Mouse (Mus musculus): Measurements from ENCODE around the gene Pfdn5.

Pfdn5 gene

DNA sequence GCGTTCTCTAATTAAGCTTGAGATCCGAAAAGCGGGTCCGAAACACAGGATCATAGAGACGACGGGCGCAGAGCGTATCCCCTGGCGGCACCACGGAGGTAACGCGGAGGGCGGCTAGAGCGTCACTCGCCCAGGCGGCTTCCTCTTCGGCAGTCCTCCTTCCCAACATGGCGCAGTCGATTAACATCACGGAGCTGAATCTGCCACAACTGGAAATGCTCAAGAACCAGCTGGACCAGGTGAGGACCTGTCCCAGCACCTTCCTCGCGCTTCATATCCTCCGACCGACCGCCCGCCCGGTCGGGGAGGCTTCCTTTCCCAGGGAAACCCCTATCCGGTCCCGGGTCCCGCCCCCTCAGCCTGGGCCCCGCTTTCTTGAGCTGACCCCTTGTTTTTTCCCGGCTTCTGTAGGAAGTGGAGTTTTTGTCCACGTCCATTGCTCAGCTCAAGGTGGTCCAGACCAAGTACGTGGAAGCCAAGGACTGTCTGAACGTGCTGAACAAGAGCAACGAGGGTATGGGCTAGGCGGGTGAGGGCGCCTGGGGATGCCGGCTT, at the start of gene Pfdn5:
Pfdn5 (plus strand) TSS at position 95 of the 555 bp plus-strand sequence.
- peak; percentile 91 for DNase-seq (ENCODE audit: low spot score)

DNA sequence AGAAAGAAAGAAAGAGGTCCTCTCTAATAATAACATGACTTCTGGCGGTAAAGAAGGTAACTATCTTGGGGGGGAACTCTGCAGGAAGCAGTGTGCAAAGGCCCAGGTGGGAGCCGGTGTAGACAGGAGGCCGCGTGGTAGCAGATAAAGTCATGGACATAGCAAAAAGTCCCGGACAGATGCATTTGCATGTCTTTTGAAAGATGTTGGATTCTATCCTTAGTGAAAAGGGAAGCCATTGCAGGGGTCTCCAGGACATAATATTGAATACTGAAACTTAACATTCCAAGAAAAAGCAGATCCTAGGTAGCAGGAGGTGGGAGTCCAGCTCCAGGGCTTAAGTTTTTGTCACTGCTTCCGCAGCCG, 47.2 kb upstream of the Pfdn5 start:
- no peak for DNase-seq (ENCODE audit: low spot score)

DNA sequence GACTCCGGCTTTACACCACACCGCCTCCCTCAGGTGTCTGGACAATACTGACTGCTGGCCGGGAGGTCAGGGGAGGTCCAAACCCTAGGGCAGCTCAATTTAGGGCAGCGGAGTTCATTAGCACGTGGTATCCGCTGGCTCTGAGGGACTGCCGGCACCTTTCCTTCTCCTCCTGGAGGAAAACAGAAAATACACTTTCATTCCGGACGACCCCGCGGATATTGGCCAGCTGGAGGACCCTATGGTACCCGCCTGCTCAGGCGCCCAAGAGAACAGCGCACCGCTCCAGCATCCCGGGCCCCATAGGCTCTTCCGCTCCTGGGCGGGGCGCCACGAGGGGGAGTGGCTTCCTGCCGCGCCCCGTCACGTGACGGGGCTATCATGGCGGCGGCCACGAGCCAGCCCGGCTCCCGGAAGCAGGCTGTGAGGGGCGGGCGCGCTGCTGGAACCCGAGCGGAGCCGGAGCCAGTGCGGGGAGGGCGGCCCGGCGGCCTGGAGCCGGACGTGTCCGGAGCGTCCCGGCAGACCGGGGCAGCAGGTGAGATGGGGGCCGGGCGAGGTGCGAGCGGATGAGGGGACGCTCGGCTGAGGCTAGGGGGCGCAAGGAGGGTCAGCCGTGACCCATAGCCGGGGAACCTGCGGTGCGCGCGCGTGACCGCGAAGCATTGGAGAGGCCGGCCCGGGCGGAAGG, 46.7 kb upstream of the Pfdn5 start, which contains the start of gene Mfsd5:
Mfsd5 (plus strand) TSS at position 363 of the 691 bp plus-strand sequence.
- peak; percentile 97 for DNase-seq (ENCODE audit: low spot score)

DNA sequence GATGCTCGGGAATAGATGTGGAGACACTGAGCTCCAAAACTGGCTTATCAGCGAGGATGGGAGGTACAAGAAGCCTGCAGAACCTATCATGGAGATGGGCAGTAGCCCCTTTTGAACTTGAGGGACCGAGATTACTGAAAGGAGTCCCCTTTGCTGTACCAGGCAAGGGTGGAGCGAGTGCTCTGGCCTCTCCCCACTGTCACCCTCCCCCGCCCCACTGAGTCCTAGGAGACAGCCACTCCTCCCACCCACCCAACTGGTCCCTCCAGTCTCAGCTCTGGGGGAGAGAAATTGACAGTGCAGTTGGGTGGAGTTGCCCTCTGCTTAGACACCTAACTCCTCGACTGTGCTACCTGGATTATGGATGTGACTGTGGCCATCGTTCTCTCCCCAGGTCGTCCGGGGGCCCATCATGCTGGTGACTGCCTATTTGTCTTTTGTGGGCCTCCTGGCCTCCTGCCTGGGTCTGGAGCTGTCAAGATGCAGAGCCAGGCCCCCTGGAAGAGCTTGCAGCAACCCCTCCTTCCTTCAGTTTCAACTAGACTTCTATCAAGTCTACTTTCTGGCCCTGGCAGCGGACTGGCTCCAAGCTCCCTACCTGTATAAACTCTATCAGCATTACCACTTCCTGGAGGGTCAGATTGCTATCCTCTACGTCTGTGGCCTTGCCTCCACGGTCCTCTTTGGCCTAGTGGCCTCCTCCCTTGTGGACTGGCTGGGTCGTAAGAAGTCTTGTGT, 46.0 kb upstream of the Pfdn5 start:
- no peak for DNase-seq (ENCODE audit: low spot score)

DNA sequence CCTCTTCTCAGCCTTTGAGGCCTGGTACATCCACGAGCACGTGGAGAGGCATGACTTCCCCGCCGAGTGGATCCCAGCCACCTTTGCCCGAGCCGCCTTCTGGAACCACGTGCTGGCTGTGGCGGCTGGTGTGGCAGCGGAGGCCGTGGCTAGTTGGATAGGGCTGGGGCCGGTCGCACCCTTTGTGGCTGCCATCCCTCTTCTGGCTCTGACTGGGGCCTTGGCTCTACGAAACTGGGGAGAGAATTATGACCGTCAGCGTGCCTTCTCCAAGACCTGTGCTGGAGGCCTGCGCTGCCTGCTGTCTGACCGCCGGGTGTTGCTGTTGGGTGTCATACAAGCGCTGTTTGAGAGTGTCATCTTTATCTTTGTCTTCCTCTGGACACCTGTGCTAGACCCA, 45.3 kb upstream of the Pfdn5 start:
- DNase-seq (ENCODE audit: low spot score), result no peak

DNA sequence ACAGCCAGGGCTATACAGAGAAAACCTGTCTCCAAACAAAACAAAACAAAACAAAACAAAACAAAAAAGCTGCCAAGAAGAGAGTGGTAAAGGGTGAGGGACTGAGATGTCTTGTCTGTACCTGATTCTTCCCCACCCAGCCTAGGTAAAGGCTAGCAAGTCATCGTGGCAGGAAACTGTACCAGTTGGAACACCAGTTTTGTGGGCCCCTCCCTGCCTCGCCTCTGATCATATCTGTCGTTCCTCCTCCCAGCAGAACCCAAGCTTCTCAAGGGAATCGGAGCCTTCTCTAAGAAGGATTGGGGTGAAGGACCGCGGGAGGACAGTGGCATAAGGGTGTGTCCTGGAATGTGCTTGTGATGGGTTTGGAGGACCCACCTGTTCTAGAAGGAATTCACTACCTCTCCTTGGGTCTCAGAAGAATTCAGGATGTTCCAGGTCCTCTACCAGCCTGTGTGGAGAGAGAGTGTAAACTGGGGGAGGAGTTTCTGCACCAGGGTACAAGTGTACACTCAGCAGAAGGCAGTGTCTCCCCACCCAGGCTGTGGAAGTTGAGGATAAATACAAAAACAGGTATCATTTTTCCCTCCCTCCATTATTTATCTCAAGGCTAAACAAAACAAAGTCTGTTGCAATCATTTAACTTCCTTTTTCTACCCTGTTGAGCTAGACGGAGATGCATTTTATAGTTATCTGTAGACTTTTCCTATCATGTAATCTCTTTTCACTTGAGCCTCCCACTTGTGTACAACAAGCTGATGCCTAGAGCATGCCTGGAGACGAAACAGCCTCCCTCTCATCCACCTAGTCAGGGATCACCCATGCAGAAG, 43.2 kb upstream of the Pfdn5 start:
- DNase-seq (ENCODE audit: low spot score), result no peak

DNA sequence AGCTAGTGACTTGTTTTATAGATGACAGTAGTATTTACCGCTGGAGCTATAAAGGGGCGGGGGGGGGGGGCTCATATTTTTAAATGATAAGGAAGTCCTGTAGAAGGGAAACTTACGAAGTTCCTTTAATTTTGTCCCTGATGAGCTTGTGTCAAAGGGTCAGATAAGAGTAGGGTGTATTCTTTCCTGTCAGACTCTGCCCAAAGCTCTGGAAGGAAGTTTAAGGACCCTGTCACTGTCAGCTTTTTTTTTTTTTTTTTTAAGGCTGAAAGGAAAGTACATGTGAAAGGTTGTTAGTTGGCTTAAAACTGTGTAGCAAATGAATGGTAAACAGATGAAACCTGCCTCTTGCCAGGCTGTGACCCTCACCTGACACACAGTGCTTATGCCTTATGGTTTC, 42.3 kb upstream of the Pfdn5 start:
- DNase-seq (ENCODE audit: low spot score), result no peak

DNA sequence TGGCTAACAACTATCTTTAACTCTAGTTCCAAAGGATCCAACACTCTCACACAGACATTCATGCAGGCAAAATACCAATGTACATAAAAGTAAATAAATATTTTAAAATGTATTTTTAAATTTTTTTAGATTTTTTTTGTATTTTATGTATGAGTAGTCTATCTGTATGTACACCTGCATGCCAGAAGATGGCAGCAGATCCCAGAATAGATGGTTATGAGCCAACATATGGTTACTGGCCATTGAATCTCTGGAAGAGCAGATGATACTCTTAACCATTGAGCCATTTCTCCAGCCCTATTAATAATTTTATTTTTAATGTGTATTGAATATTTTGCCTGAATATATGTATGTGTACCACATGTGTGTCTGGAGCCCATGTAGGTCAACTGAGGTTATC, 38.5 kb upstream of the Pfdn5 start:
- DNase-seq (ENCODE audit: low spot score), result peak; percentile 79

DNA sequence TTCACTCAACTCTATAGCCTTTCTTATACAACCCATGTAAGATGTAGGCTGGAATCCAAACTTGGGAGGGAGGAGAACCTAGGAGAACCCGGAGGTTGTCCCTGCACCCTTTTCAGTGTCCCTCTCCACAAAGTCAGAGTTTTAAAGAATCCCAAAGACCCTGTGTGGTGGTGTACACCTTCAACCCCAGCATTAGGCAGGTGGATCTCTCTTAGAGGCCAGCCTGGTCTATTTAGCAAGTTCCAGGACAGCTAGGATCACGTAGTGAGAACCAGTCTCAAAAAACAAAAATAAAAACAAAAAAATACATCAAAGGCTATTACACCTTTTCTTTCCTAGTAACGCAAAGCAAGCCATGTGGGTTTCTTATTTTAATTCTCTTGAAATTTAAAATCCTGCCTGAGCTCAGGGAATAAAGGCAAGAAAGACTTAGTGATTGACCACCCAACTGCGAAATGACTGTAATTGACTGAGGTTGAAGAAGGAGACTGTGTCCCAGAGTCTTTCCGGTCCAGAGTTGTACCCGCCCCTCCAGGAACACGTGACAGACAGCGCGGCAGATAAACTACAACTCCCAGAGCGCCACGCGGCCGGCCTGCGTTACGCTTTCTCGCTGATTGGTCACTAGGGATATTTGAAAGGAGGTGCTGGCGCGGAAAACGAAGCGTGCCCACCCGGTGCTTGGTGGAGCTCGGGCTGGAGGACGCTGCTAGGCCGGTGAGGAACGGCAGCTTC, 30.1 kb upstream of the Pfdn5 start, which contains the start of gene Espl1:
Espl1 (plus strand) TSS at position 634 of the 735 bp plus-strand sequence.
- DNase-seq (ENCODE audit: low spot score), result peak; percentile 97

DNA sequence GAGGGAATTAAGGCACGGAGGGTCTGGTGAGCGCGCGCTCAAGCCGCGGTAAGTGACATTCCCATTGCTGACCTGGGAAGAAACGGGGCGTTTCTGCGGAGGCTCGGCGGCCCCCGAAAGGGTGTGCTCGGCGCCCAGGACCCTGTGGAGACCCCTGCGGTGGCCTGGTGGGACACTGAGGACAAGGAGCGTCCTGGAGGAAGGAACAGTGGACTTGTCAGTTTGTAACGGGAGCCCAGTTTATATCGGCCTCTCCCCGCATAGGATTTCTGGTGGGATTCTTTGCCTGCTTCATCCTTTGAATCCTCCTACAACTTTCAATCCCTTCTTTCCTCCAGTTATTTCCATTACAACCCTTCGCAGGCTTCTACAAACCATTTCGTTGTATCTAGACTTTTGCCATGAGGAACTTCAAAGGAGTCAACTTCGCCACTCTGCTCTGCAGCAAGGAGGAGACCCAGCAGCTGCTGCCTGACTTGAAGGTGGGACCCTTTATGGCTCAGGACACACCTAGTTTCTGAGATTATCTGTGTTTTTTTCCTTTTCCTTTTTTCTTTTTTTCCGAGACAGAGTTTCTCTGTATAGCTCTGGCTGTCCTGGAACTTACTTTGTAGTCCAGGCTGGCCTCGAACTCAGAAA, 29.4 kb upstream of the Pfdn5 start:
- DNase-seq (ENCODE audit: low spot score), result peak; percentile 23

DNA sequence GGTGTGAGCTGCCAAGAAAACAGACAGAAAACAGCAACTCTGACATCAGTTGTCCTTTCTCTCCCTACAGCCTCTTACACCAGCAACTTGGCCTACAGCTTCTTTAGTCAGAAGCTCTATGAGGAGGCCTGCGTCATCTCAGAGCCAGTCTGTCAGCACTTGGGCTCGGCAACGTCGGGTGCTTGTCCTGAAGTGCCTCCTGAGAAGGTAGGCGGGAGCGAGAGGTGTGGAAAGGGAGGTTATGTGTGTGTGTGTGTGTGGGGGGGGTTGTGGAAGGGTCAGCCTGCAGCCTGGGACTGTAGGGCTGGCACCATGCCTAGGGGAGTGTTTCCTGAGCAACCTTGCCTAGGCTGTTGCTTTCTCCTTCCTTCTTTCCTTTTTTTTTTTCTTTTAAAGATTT, 23.4 kb upstream of the Pfdn5 start:
- DNase-seq (ENCODE audit: low spot score), result peak; percentile 80

DNA sequence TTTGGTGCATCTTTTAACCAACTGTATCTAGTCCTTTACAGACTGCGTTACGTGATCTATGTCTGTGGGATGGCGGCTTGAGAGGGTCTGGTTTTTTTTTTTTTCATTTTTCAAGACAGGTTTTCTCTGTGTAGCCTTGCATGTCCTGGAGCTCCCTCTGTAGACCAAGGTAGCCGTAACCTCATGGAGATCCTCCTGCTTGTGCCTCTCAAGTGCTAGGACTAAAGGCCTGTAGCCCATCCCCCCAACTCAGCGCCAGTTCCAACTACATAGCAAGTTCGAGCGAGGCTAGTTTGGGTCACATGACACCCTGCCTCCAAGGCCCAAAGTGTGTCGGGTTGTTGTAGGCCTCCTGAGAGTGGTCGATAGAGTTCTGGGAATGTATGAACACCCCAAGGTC, 17.2 kb upstream of the Pfdn5 start:
- DNase-seq (ENCODE audit: low spot score), result no peak

DNA sequence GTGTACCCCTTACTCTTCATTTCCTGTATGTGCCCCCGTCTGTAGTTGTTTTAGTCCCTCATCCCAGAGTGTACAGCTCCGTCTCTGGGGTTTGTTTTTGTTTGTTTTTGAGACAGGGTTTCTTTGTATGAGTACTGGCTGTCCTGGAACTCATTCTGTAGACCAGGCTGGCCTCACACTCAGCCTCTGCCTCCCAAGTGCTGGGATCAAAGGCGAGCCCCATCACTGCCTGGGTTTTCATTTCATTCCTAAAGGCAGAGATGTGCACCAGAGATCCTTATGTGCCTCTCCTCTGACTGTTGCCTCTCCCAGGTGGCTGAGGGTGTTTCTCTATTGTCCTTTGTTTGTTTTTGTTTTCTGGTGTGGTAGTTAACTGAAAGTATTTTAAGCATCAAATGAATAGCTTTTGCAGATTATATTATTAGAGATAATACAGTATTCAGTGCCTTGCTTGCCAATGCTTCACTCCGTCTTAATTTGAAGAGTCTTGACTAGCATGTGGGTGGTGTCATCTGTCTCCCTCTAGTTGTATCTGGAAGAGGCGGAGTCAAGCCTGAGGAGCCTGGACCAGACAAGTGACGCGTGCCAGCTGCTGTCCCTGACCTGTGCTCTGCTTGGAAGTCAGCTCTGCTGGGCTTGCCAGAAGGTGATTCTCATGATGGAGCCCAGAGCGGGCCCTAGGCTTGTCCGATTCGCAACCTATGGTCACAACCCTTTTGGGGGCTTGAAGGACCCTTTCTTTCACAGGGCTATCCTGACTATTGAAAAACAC, 15.7 kb upstream of the Pfdn5 start:
- peak; percentile 92 for DNase-seq (ENCODE audit: low spot score)

DNA sequence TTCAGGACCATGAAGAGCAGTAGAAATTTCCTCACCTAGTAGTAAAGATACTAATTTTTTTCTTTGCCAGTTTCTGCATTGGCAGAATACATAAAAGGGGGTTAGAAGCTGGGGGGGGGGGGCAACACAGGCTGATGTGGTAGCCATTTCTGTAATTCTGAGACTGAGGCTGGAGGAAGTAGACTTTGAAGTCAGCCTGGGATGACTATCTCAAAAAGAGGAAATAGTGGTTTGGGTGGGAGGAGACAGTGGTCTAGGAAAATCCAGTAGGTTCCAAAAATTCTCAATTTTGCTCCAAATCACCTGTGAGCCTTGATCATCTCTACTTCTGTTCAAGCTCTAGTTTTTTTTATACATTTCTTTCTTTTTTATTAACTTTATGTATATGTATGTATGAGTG, 14.4 kb upstream of the Pfdn5 start:
- no peak for DNase-seq (ENCODE audit: low spot score)

DNA sequence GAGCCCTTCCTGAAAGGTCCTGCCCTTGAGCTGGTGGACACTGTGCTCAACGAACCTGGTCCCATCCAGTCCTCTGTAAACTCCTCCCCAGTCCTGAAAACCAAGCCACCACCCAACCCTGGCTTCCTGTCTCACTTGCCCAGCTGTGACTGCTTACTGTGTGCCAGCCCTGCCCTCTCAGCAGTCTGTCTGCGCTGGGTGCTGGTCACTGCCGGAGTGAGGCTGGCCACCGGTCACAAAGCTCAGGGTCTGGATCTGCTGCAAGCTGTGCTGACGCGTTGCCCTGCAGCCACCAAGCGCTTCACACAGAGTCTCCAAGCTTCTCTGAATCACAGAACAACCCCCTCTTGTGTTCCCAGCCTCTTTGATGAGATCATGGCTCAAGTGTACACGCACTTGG, 10.6 kb upstream of the Pfdn5 start:
- peak; percentile 38 for DNase-seq (ENCODE audit: low spot score)

DNA sequence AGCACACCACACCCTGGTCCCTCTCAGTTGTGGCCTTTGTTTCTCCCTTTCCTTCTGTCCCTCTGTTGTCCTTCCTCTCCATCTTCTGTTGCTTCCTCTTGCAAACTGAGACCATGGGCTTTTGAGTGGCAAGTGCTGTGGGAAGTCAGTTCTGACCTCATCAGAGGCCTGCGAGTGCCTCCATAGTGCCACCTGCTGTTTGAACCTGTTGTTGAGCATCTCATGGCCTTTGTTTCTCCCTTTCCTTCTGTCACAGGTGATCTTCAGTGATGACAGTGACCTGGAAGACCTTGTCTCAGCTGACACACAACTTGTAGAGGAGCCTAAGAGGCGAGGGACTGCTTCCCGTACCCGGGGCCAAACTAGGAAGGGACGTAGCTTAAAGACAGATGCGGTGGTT, 9.7 kb upstream of the Pfdn5 start:
- peak; percentile 80 for DNase-seq (ENCODE audit: low spot score)

DNA sequence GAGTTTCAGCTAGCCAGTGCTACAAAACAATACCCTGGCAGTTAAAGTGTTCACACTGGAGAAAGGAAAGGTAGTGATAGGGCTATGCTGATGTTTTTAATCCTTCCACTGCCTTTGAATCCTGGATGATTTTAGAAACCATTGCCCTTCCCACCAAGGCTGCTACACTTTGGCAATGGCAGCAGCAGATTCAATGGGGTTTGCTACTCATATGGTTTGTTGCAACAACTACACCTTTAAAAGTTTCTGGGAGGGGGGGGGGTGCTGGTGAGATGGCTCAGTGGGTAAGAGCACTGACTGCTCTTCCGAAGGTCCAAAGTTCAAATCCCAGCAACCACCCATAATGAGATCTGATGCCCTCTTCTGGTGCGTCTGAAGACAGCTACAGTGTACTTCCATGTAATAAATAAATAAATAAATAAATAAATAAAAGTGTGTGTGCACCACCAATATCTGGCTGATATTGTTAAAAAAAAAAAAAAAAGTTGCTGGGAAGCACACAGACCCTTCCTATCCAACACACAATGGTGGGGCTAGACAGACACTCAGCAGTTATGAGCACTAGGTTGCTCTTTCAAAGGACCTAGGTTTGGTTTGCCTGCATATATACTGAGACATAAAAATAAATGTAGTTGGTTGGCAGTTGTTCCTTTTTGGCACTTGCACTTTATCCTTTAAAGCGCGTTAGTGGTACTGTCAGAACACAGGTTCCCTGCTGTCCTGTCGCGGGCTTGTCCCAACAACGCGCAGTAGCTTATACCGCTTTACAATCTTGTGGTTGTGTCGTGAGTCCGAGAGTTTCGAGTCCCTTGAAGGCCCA, 1.1 kb upstream of the Pfdn5 start:
- no peak for DNase-seq (ENCODE audit: low spot score)

DNA sequence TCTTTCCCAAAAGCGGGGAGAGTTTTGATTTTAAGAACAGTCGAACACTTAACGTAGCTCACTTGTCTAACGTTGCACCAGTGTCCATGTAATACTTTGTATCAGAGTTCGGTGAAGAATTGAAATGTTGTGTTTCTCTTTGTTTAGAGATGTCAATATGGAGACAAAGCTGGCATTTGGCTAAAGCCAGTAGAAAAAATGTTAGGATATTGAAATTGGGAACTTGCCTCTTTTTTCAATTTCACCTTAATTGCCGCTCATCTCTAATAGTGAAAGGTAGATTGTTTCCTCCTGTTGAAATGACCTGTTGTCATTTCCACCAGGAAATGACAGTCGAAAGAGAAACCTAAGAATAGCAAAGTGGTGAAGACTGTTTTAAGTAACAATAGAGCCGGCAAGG, 976 bp downstream of the Pfdn5 start:
- no peak for DNase-seq (ENCODE audit: low spot score)

DNA sequence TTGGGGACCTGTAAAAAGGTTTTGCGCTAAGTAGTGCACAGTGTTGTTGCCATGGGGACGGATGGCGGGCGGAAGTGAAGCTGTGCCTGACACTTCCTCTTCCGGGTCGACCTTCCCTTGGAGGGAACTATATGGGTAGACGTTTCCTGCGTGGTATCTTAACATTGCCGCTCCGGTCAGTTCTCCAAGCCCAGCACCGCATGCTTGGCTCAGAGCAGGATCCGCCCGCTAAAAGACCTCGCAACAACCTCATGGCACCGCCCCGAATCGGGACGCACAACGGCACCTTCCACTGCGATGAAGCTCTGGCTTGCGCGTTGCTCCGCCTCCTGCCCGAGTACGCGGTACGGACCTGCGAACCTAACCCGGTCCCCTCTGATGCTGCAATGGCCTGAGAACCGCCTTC, 5.7 kb downstream of the Pfdn5 start, which contains the start of gene Myg1:
Myg1 (plus strand) TSS at position 100 of the 406 bp plus-strand sequence.
- DNase-seq (ENCODE audit: low spot score), result peak; percentile 76

Measured in MN1 (cell line).